Mouse (Mus musculus): ENCODE measurements at regions not wholly inside any gene's neighbourhood (a gene's known extent, or its start where the extent isn't known, plus 50 kb on each side); places are given as distances from the start of the nearest gene placed in this dataset.

GRCm38 (mm10) chr7:113621316-113621715, 107.7 kb downstream of the Far1 start:
- in situ Hi-C loops (cut with MboI; ENCODE audit: unreplicated experiment in 2 of 2), result loop anchor here in 1 of 2 experiments (25.0 kb wide), 1 partner anchor 1191 kb away; no protein-coding TSS in a partner anchor

- in situ Hi-C loops (cut with MboI; ENCODE audit: unreplicated experiment in 2 of 2), result loop anchor here in 1 of 2 experiments (25.0 kb wide), 1 partner anchor 1190 kb away; no protein-coding TSS in a partner anchor
Measured at GRCm38 (mm10) chr7:113621898-113622510, 108.4 kb downstream of the Far1 start.

- in situ Hi-C loops (cut with MboI; ENCODE audit: unreplicated experiment in 2 of 2), result loop anchor here in 1 of 2 experiments (25.0 kb wide), 1 partner anchor 1189 kb away; no protein-coding TSS in a partner anchor
Measured at GRCm38 (mm10) chr7:113623296-113623695, 109.7 kb downstream of the Far1 start.

GRCm38 (mm10) chr7:113623962-113624361, 110.3 kb downstream of the Far1 start:
- in situ Hi-C loops (cut with MboI; ENCODE audit: unreplicated experiment in 2 of 2), result loop anchor here in 1 of 2 experiments (25.0 kb wide), 1 partner anchor 1188 kb away; no protein-coding TSS in a partner anchor

- in situ Hi-C loops (cut with MboI; ENCODE audit: unreplicated experiment in 2 of 2), result no loop called here
Measured at GRCm38 (mm10) chr7:113626734-113627133, 113.1 kb downstream of the Far1 start.

GRCm38 (mm10) chr7:113637011-113637600, 123.5 kb downstream of the Far1 start:
- in situ Hi-C loops (cut with MboI; ENCODE audit: unreplicated experiment in 2 of 2), result no loop called here

- in situ Hi-C loops (cut with MboI; ENCODE audit: unreplicated experiment in 2 of 2), result no loop called here
Measured at GRCm38 (mm10) chr7:113638098-113638497, 124.5 kb downstream of the Far1 start.

- in situ Hi-C loops (cut with MboI; ENCODE audit: unreplicated experiment in 2 of 2), result no loop called here
Measured at GRCm38 (mm10) chr7:113642540-113642939, 123.3 kb upstream of the Spon1 start.

- in situ Hi-C loops (cut with MboI; ENCODE audit: unreplicated experiment in 2 of 2), result no loop called here
Measured at GRCm38 (mm10) chr7:113650631-113651030, 115.2 kb upstream of the Spon1 start.

GRCm38 (mm10) chr7:113651696-113652095, 114.1 kb upstream of the Spon1 start:
- in situ Hi-C loops (cut with MboI; ENCODE audit: unreplicated experiment in 2 of 2), result no loop called here

- in situ Hi-C loops (cut with MboI; ENCODE audit: unreplicated experiment in 2 of 2), result no loop called here
Measured at GRCm38 (mm10) chr7:113653130-113653529, 112.7 kb upstream of the Spon1 start.

GRCm38 (mm10) chr7:113655336-113655735, 110.5 kb upstream of the Spon1 start:
- in situ Hi-C loops (cut with MboI; ENCODE audit: unreplicated experiment in 2 of 2), result no loop called here

GRCm38 (mm10) chr7:113672779-113673595, 92.8 kb upstream of the Spon1 start:
- in situ Hi-C loops (cut with MboI; ENCODE audit: unreplicated experiment in 2 of 2), result no loop called here

GRCm38 (mm10) chr7:113673596-113673956, 92.2 kb upstream of the Spon1 start:
- in situ Hi-C loops (cut with MboI; ENCODE audit: unreplicated experiment in 2 of 2), result no loop called here

- in situ Hi-C loops (cut with MboI; ENCODE audit: unreplicated experiment in 2 of 2), result no loop called here
Measured at GRCm38 (mm10) chr7:113682271-113682670, 83.5 kb upstream of the Spon1 start.

GRCm38 (mm10) chr7:113685349-113685748, 80.4 kb upstream of the Spon1 start:
- in situ Hi-C loops (cut with MboI; ENCODE audit: unreplicated experiment in 2 of 2), result no loop called here

GRCm38 (mm10) chr7:113686527-113686926, 79.3 kb upstream of the Spon1 start:
- in situ Hi-C loops (cut with MboI; ENCODE audit: unreplicated experiment in 2 of 2), result no loop called here

GRCm38 (mm10) chr7:113687566-113687965, 78.2 kb upstream of the Spon1 start:
- in situ Hi-C loops (cut with MboI; ENCODE audit: unreplicated experiment in 2 of 2), result no loop called here

GRCm38 (mm10) chr7:113688231-113688669, 77.5 kb upstream of the Spon1 start:
- in situ Hi-C loops (cut with MboI; ENCODE audit: unreplicated experiment in 2 of 2), result no loop called here

GRCm38 (mm10) chr7:113688717-113689116, 77.1 kb upstream of the Spon1 start:
- in situ Hi-C loops (cut with MboI; ENCODE audit: unreplicated experiment in 2 of 2), result no loop called here

- in situ Hi-C loops (cut with MboI; ENCODE audit: unreplicated experiment in 2 of 2), result no loop called here
Measured at GRCm38 (mm10) chr7:113689131-113689530, 76.7 kb upstream of the Spon1 start.

All from v-Abl transformed pro-B cells (cell line).